Mouse (Mus musculus) adrenal gland, postnatal 4 days (tissue): Measurements from ENCODE around the gene Ndrg4. TPM values are rescaled to one million over a fixed set of nuclear protein-coding genes. Genes with fewer than 3 reads are reported as not detected.

Source experiments
- DNase-seq, 2 experiments: peaks; one replicate each; pipeline ENCODE4 v3.0.0; 2021 to 2022; ENCODE audit warnings: low spot score in 2 of 2, mixed read lengths in 2 of 2
- microRNA-seq: library from miRNA; unstranded; fragments of <30 nt; microRNA quantifications from one replicate; pipeline ENCODE4 v1.2.0, GENCODE M21; 2021
- total RNA-seq, 2 experiments: library from RNA; stranded (reverse); gene quantifications; 2 replicates each; pipeline ENCODE4 v1.2.3; 2021

Ndrg4 gene
- total RNA-seq, 2 experiments from 2014 or later: 31.5 to 43.8 TPM

GRCm38 (mm10) chr8:95715676-95716531, 39.1 kb downstream of the Ndrg4 start, which contains the start of gene Setd6:
Gene Setd6 (plus strand): TSS chr8:95715881.
- peak; percentile 62 to 67 for DNase-seq

- no peak for DNase-seq
Observed at GRCm38 (mm10) chr8:95716546-95717335, 40.0 kb downstream of the Ndrg4 start.

GRCm38 (mm10) chr8:95727625-95728024, 50.8 kb downstream of the Ndrg4 start:
- no peak for DNase-seq

- DNase-seq: no peak
Observed at GRCm38 (mm10) chr8:95738596-95738995, 61.8 kb downstream of the Ndrg4 start.

GRCm38 (mm10) chr8:95741732-95742131, 65.0 kb downstream of the Ndrg4 start:
- no peak for DNase-seq

- DNase-seq: no peak
Observed at GRCm38 (mm10) chr8:95748028-95748427, 71.2 kb downstream of the Ndrg4 start.

GRCm38 (mm10) chr8:95751924-95752323, 75.1 kb downstream of the Ndrg4 start:
- no peak for DNase-seq

GRCm38 (mm10) chr8:95760323-95760722, 83.5 kb downstream of the Ndrg4 start:
- no peak for DNase-seq

- DNase-seq: no peak
Observed at GRCm38 (mm10) chr8:95764133-95764532, 87.4 kb downstream of the Ndrg4 start.

Small RNAs within 50 kb of the gene (microRNA-seq; reads per million reads assigned to microRNA genes)
- 1.6 reads per million for gene Mir7073

Other genes starting within 250 kb of the Ndrg4 start
- gene Cfap20, start 242.1 kb upstream of the Ndrg4 start, total RNA-seq: 10 to 100 TPM; 93.7 to 97.4 TPM
- 10 to 100 TPM; 84.9 to 89.1 TPM for gene Csnk2a2, start 186.9 kb upstream of the Ndrg4 start, total RNA-seq
- 1 to 10 TPM; 1.4 to 2.4 TPM for gene Ccdc113, start 142.9 kb upstream of the Ndrg4 start, total RNA-seq
- gene Prss54, start 100.6 kb upstream of the Ndrg4 start, total RNA-seq: not detected
- 1 to 10 TPM; 5.7 to 6.2 TPM for gene Gins3, start 43.5 kb upstream of the Ndrg4 start, total RNA-seq
- gene Setd6, start 38.9 kb downstream of the Ndrg4 start, total RNA-seq: 10 to 100 TPM; 26.0 to 28.7 TPM
- gene Cnot1, start 130.5 kb downstream of the Ndrg4 start, total RNA-seq: 100 to 1,000 TPM; 193 to 230 TPM
- 100 to 1,000 TPM; 175 to 183 TPM for gene Sap18b, start 148.4 kb downstream of the Ndrg4 start, total RNA-seq
- 10 to 100 TPM; 25.3 to 25.5 TPM for gene Slc38a7, start 176.6 kb downstream of the Ndrg4 start, total RNA-seq
- gene Got2, start 211.6 kb downstream of the Ndrg4 start, total RNA-seq: 100 to 1,000 TPM; 160 to 170 TPM